Mouse (Mus musculus): ENCODE measurements around the gene 2210016L21Rik. TPM values are rescaled to one million over a fixed set of nuclear protein-coding genes. Genes with fewer than 3 reads are reported as not detected.

The 2210016L21Rik gene
- polyA plus RNA-seq, 1 experiment from 2014 or later = 55.6 TPM

GRCm38 (mm10) chr5:114969609-114970215 lies 27.8 kb downstream of the 2210016L21Rik start:
- Histone ChIP-seq H3K4me3 (ENCODE audit: low read depth, low read length) (peak overlapping the region; percentile 49), H3K4me2 (replicated peaks; ENCODE audit: low read depth) (peak overlapping the region; percentile 69), H3K36me3 (ENCODE audit: control insufficient read depth, insufficient read depth) (no peaks in the 10 kb centered on the region), H3K9ac (ENCODE audit: low read depth, low read length) (peak overlapping the region; percentile 45), H3K9me3 (ENCODE audit: control insufficient read depth) (no peaks in the 10 kb centered on the region), H3K4me1 (replicated peaks; ENCODE audit: control insufficient read depth, insufficient read depth, low read length) (no peaks in the 10 kb centered on the region), H3K27ac (ENCODE audit: low read depth, low read length) (peak overlapping the region; percentile 95), H3K27me3 (replicated peaks; ENCODE audit: control insufficient read depth, insufficient read depth, low read length) (no peaks in the 10 kb centered on the region)
- WGBS = 28% methylated on average over 13 of the region's 13 CpGs
- TF ChIP-seq CTCF (IDR thresholded peaks at IDR 0.05; ENCODE audit: low read depth) = no peak
- no peak for ATAC-seq

- H3K36me3 ChIP-seq (ENCODE audit: control insufficient read depth, insufficient read depth) = no peaks in the 10 kb centered on the region; the same call in 1 of the 2 replicates
- peak; percentile 84 for ATAC-seq
- TF ChIP-seq CTCF (IDR thresholded peaks at IDR 0.05; ENCODE audit: low read depth) = no peak
- peak within 1 kb of the TSS; percentile 45 for H3K9ac ChIP-seq (ENCODE audit: low read depth, low read length)
- WGBS = 28% methylated on average over 17 of the region's 17 CpGs
- peak within 1 kb of the TSS; percentile 69 for H3K4me2 ChIP-seq (replicated peaks; ENCODE audit: low read depth)
- peak within 1 kb of the TSS; percentile 49 for H3K4me3 ChIP-seq (ENCODE audit: low read depth, low read length)
- no peaks in the 10 kb centered on the region for H3K4me1 ChIP-seq (replicated peaks; ENCODE audit: control insufficient read depth, insufficient read depth, low read length)
- peak within 1 kb of the TSS; percentile 95 for H3K27ac ChIP-seq (ENCODE audit: low read depth, low read length)
- H3K9me3 ChIP-seq (ENCODE audit: control insufficient read depth) = no peaks in the 10 kb centered on the region
- H3K27me3 ChIP-seq (replicated peaks; ENCODE audit: control insufficient read depth, insufficient read depth, low read length) = no peaks in the 10 kb centered on the region
Measured at GRCm38 (mm10) chr5:114970824-114971227, 28.9 kb downstream of the 2210016L21Rik start, which contains the start of gene Hnf1a. Hnf1a (minus strand) TSS chr5:114971094.

- Histone ChIP-seq H3K9ac (ENCODE audit: low read depth, low read length) (no peak overlapping the region), H3K4me2 (replicated peaks; ENCODE audit: low read depth) (peak overlapping the region; percentile 69), H3K27ac (ENCODE audit: low read depth, low read length) (0 out of 2 replicates have a peak overlapping the region, but pooled peaks have one; percentile 95), H3K9me3 (ENCODE audit: control insufficient read depth) (no peaks in the 10 kb centered on the region), H3K27me3 (replicated peaks; ENCODE audit: control insufficient read depth, insufficient read depth, low read length) (no peaks in the 10 kb centered on the region), H3K4me1 (replicated peaks; ENCODE audit: control insufficient read depth, insufficient read depth, low read length) (no peaks in the 10 kb centered on the region), H3K4me3 (ENCODE audit: low read depth, low read length) (no peak overlapping the region; the same call in 1 of the 2 replicates), H3K36me3 (ENCODE audit: control insufficient read depth, insufficient read depth) (peaks cover 7% of the 10 kb centered on the region; the same call in 1 of the 2 replicates)
- 50% methylated on average over 9 of the region's 9 CpGs for WGBS
- ATAC-seq = no peak
- peak; percentile 13; the same call in 1 of the 2 replicates for TF ChIP-seq CTCF (IDR thresholded peaks at IDR 0.05; ENCODE audit: low read depth)
Measured at GRCm38 (mm10) chr5:114972201-114972600, 30.2 kb downstream of the 2210016L21Rik start.

- Histone ChIP-seq H3K4me2 (replicated peaks; ENCODE audit: low read depth) (no peak overlapping the region), H3K36me3 (ENCODE audit: control insufficient read depth, insufficient read depth) (peaks cover 7% of the 10 kb centered on the region; the same call in 1 of the 2 replicates), H3K9ac (ENCODE audit: low read depth, low read length) (no peak overlapping the region), H3K27me3 (replicated peaks; ENCODE audit: control insufficient read depth, insufficient read depth, low read length) (no peaks in the 10 kb centered on the region), H3K27ac (ENCODE audit: low read depth, low read length) (no peak overlapping the region), H3K9me3 (ENCODE audit: control insufficient read depth) (no peaks in the 10 kb centered on the region), H3K4me3 (ENCODE audit: low read depth, low read length) (no peak overlapping the region), H3K4me1 (replicated peaks; ENCODE audit: control insufficient read depth, insufficient read depth, low read length) (no peaks in the 10 kb centered on the region)
- no peak for TF ChIP-seq CTCF (IDR thresholded peaks at IDR 0.05; ENCODE audit: low read depth)
- WGBS = 59% methylated on average over 8 of the region's 8 CpGs
- ATAC-seq = no peak
Measured at GRCm38 (mm10) chr5:114973131-114973530, 31.2 kb downstream of the 2210016L21Rik start.

- Histone ChIP-seq H3K27ac (ENCODE audit: low read depth, low read length) (no peak overlapping the region), H3K4me2 (replicated peaks; ENCODE audit: low read depth) (no peak overlapping the region), H3K9ac (ENCODE audit: low read depth, low read length) (no peak overlapping the region), H3K27me3 (replicated peaks; ENCODE audit: control insufficient read depth, insufficient read depth, low read length) (no peaks in the 10 kb centered on the region), H3K4me1 (replicated peaks; ENCODE audit: control insufficient read depth, insufficient read depth, low read length) (no peaks in the 10 kb centered on the region), H3K9me3 (ENCODE audit: control insufficient read depth) (no peaks in the 10 kb centered on the region), H3K36me3 (ENCODE audit: control insufficient read depth, insufficient read depth) (peaks cover 7% of the 10 kb centered on the region; the same call in 1 of the 2 replicates), H3K4me3 (ENCODE audit: low read depth, low read length) (no peak overlapping the region)
- no peak for TF ChIP-seq CTCF (IDR thresholded peaks at IDR 0.05; ENCODE audit: low read depth)
- ATAC-seq = no peak
Measured at GRCm38 (mm10) chr5:114976935-114977334, 35.0 kb downstream of the 2210016L21Rik start.

GRCm38 (mm10) chr5:114978473-114978872 lies 36.5 kb downstream of the 2210016L21Rik start:
- H3K9me3 ChIP-seq (ENCODE audit: control insufficient read depth) = no peaks in the 10 kb centered on the region
- TF ChIP-seq CTCF (IDR thresholded peaks at IDR 0.05; ENCODE audit: low read depth) = no peak
- no peak overlapping the region for H3K4me3 ChIP-seq (ENCODE audit: low read depth, low read length)
- peaks cover 7% of the 10 kb centered on the region; the same call in 1 of the 2 replicates for H3K36me3 ChIP-seq (ENCODE audit: control insufficient read depth, insufficient read depth)
- H3K27ac ChIP-seq (ENCODE audit: low read depth, low read length) = peak overlapping the region; percentile 86; the same call in 1 of the 2 replicates
- no peak for ATAC-seq
- H3K9ac ChIP-seq (ENCODE audit: low read depth, low read length) = no peak overlapping the region
- H3K4me2 ChIP-seq (replicated peaks; ENCODE audit: low read depth) = no peak overlapping the region
- no peaks in the 10 kb centered on the region for H3K27me3 ChIP-seq (replicated peaks; ENCODE audit: control insufficient read depth, insufficient read depth, low read length)
- H3K4me1 ChIP-seq (replicated peaks; ENCODE audit: control insufficient read depth, insufficient read depth, low read length) = no peaks in the 10 kb centered on the region
- WGBS = 53% methylated on average over 11 of the region's 11 CpGs

Measured in intestine, postnatal 0 days (tissue).